Mouse (Mus musculus) midbrain, embryonic 16.5 days (tissue): ENCODE measurements around the gene Snx8. TPM values are rescaled to one million over a fixed set of nuclear protein-coding genes. Genes with fewer than 3 reads are reported as not detected.
A peak's percentile ranks its signal among the peaks of the same experiment; 100 is the strongest.

ENCODE experiments used
- ATAC-seq: fragments of 200-750 bp; cut with Nextera tagmentation; 2 replicates; pipeline ENCODE4 v1.8.0; 2017; ENCODE audit warnings: moderate TSS enrichment
- H3K27ac ChIP-seq: fragments of 300-500 bp; sonication (generic); 2 replicates; pipeline ENCODE4 v1.5.1; 2014; ENCODE audit warnings: mild to moderate bottlenecking, low read length, mixed read lengths
- H3K27me3 ChIP-seq: fragments of 300-500 bp; sonication (generic); 2 replicates; pipeline ENCODE4 v1.6.1; 2014; ENCODE audit warnings: low read depth, low read length, mixed read lengths; ENCODE audit not compliant: control insufficient read depth, insufficient read depth
- H3K36me3 ChIP-seq: fragments of 300-500 bp; sonication (generic); 2 replicates; pipeline ENCODE4 v1.6.1; 2014; ENCODE audit warnings: mild to moderate bottlenecking, low read length, moderate library complexity, mixed read lengths; ENCODE audit not compliant: control insufficient read depth, insufficient read depth
- H3K4me1 ChIP-seq: fragments of 300-500 bp; sonication (generic); 2 replicates; pipeline ENCODE4 v1.6.1; 2014; ENCODE audit warnings: mild to moderate bottlenecking, low read length, mixed read lengths; ENCODE audit not compliant: control insufficient read depth, insufficient read depth
- H3K4me2 ChIP-seq: fragments of 300-500 bp; sonication (generic); 2 replicates; pipeline ENCODE4 v1.6.1; 2014; ENCODE audit warnings: mild to moderate bottlenecking, low read length, mixed read lengths
- H3K4me3 ChIP-seq: fragments of 300-500 bp; sonication (generic); 2 replicates; pipeline ENCODE4 v1.5.1; 2014; ENCODE audit warnings: low read depth, mild to moderate bottlenecking, low read length, moderate library complexity, mixed read lengths
- H3K9ac ChIP-seq: fragments of 300-500 bp; sonication (generic); 2 replicates; pipeline ENCODE4 v1.6.1; 2014; ENCODE audit warnings: low read depth, low read length, mixed read lengths
- H3K9me3 ChIP-seq: fragments of 300-500 bp; sonication (generic); replicated peaks from 2 replicates; pipeline ENCODE4 v1.6.1; 2014; ENCODE audit warnings: mild to moderate bottlenecking, low read length, mixed read lengths; ENCODE audit not compliant: control insufficient read depth, poor library complexity, severe bottlenecking
- WGBS: fragments of 180-500 bp; shearing (Covaris S2); extraction: QIAGEN DNeasy Blood & Tissue Kit; methylation state at CpG from one replicate; pipeline ENCODE4 v1.1.7; 2014; 5-methylcytosine and 5-hydroxymethylcytosine counted together
- polyA plus RNA-seq: library from polyadenylated mRNA; unstranded; fragments of >200 nt; fragmentation: Nextera tagmentation; extraction: Ambion mirVana; gene quantifications from 2 replicates; pipeline ENCODE4 v1.2.1, GENCODE M21; 2015

The Snx8 gene
- polyA plus RNA-seq, 1 experiment from 2014 or later: 46.4 TPM

- Histone ChIP-seq H3K4me2 (peak overlapping the region; percentile 73), H3K4me1 (peaks cover 15% of the 10 kb centered on the region), H3K36me3 (no peaks in the 10 kb centered on the region), H3K4me3 (peak overlapping the region; percentile 79), H3K9me3 (no peaks in the 10 kb centered on the region), H3K27me3 (no peaks in the 10 kb centered on the region), H3K9ac (peak overlapping the region; percentile 83), H3K27ac (no peak overlapping the region)
- WGBS: 80% methylated on average over 12 of the region's 12 CpGs
- no peak for ATAC-seq
Measured at GRCm38 (mm10) chr5:140387816-140388510, 1.1 kb downstream of the Snx8 start.

- no peaks in the 10 kb centered on the region for H3K27me3 ChIP-seq
- H3K4me2 ChIP-seq: peak overlapping the region; percentile 73
- no peak for ATAC-seq
- no peaks in the 10 kb centered on the region for H3K36me3 ChIP-seq
- no peaks in the 10 kb centered on the region for H3K9me3 ChIP-seq
- H3K9ac ChIP-seq: no peak overlapping the region
- 88% methylated on average over 7 of the region's 7 CpGs for WGBS
- peaks cover 15% of the 10 kb centered on the region for H3K4me1 ChIP-seq
- H3K27ac ChIP-seq: no peak overlapping the region
- H3K4me3 ChIP-seq: no peak overlapping the region
Measured at GRCm38 (mm10) chr5:140387236-140387635, 1.8 kb downstream of the Snx8 start.

- no peak overlapping the region for H3K27ac ChIP-seq
- peaks cover 15% of the 10 kb centered on the region for H3K4me1 ChIP-seq
- no peaks in the 10 kb centered on the region for H3K36me3 ChIP-seq
- ATAC-seq: no peak
- H3K4me2 ChIP-seq: no peak overlapping the region
- no peaks in the 10 kb centered on the region for H3K27me3 ChIP-seq
- no peak overlapping the region for H3K9ac ChIP-seq
- H3K4me3 ChIP-seq: no peak overlapping the region
- 95% methylated on average over 1 of the region's 1 CpGs for WGBS
- no peaks in the 10 kb centered on the region for H3K9me3 ChIP-seq
Measured at GRCm38 (mm10) chr5:140384462-140384861, 4.6 kb downstream of the Snx8 start.

GRCm38 (mm10) chr5:140383559-140383958, 5.5 kb downstream of the Snx8 start:
- no peaks in the 10 kb centered on the region for H3K9me3 ChIP-seq
- no peak overlapping the region for H3K27ac ChIP-seq
- no peak overlapping the region for H3K9ac ChIP-seq
- ATAC-seq: no peak
- H3K4me2 ChIP-seq: no peak overlapping the region
- no peaks in the 10 kb centered on the region for H3K36me3 ChIP-seq
- H3K27me3 ChIP-seq: no peaks in the 10 kb centered on the region
- H3K4me1 ChIP-seq: peaks cover 15% of the 10 kb centered on the region
- H3K4me3 ChIP-seq: no peak overlapping the region
- 23% methylated on average over 7 of the region's 7 CpGs for WGBS

GRCm38 (mm10) chr5:140382688-140383087, 6.4 kb downstream of the Snx8 start:
- H3K4me3 ChIP-seq: no peak overlapping the region
- H3K9me3 ChIP-seq: no peaks in the 10 kb centered on the region
- peaks cover 6% of the 10 kb centered on the region for H3K4me1 ChIP-seq
- no peak overlapping the region for H3K27ac ChIP-seq
- H3K4me2 ChIP-seq: no peak overlapping the region
- WGBS: 95% methylated on average over 6 of the region's 6 CpGs
- H3K9ac ChIP-seq: no peak overlapping the region
- H3K36me3 ChIP-seq: no peaks in the 10 kb centered on the region
- no peak for ATAC-seq
- H3K27me3 ChIP-seq: no peaks in the 10 kb centered on the region

- ATAC-seq: no peak
- WGBS: 92% methylated on average over 7 of the region's 7 CpGs
- Histone ChIP-seq H3K4me2 (no peak overlapping the region), H3K4me1 (no peaks in the 10 kb centered on the region; the same call in 1 of the 2 replicates), H3K4me3 (no peak overlapping the region), H3K9ac (no peak overlapping the region), H3K27me3 (no peaks in the 10 kb centered on the region), H3K9me3 (no peaks in the 10 kb centered on the region), H3K36me3 (no peaks in the 10 kb centered on the region), H3K27ac (no peak overlapping the region)
Measured at GRCm38 (mm10) chr5:140381156-140381555, 7.9 kb downstream of the Snx8 start.

GRCm38 (mm10) chr5:140379299-140379698, 9.8 kb downstream of the Snx8 start:
- Histone ChIP-seq H3K4me1 (peaks cover 2% of the 10 kb centered on the region; the same call in 1 of the 2 replicates), H3K9me3 (no peaks in the 10 kb centered on the region), H3K27me3 (no peaks in the 10 kb centered on the region), H3K4me3 (no peak overlapping the region), H3K4me2 (no peak overlapping the region), H3K27ac (no peak overlapping the region), H3K9ac (no peak overlapping the region), H3K36me3 (no peaks in the 10 kb centered on the region)
- no peak for ATAC-seq
- WGBS: 81% methylated on average over 6 of the region's 6 CpGs

GRCm38 (mm10) chr5:140378121-140378853, 10.8 kb downstream of the Snx8 start:
- H3K9ac ChIP-seq: no peak overlapping the region
- H3K4me3 ChIP-seq: no peak overlapping the region
- 95% methylated on average over 6 of the region's 6 CpGs for WGBS
- peaks cover 6% of the 10 kb centered on the region for H3K4me1 ChIP-seq
- no peak overlapping the region for H3K4me2 ChIP-seq
- H3K36me3 ChIP-seq: no peaks in the 10 kb centered on the region
- H3K27me3 ChIP-seq: no peaks in the 10 kb centered on the region
- no peaks in the 10 kb centered on the region for H3K9me3 ChIP-seq
- H3K27ac ChIP-seq: no peak overlapping the region
- no peak for ATAC-seq

- Histone ChIP-seq H3K27ac (no peak overlapping the region), H3K4me3 (no peak overlapping the region), H3K27me3 (no peaks in the 10 kb centered on the region), H3K36me3 (no peaks in the 10 kb centered on the region), H3K4me1 (peaks cover 6% of the 10 kb centered on the region), H3K9me3 (no peaks in the 10 kb centered on the region), H3K4me2 (no peak overlapping the region), H3K9ac (no peak overlapping the region)
- 86% methylated on average over 4 of the region's 4 CpGs for WGBS
- no peak for ATAC-seq
Measured at GRCm38 (mm10) chr5:140375249-140375829, 13.7 kb downstream of the Snx8 start.
